Mouse (Mus musculus): ENCODE results near the gene Nono. TPM values are rescaled to one million over a fixed set of nuclear protein-coding genes. Genes with fewer than 3 reads are reported as not detected.

Nono gene
- polyA plus RNA-seq, 1 experiment from 2014 or later, result 236 TPM

Other genes with a start within 250 kb of the Nono start
- 41.2 and 42.5 TPM in 2 replicates for gene Snx12, start 206.8 kb upstream of the Nono start, polyA plus RNA-seq (2015; fragmentation: Nextera tagmentation; extraction: Ambion mirVana)
- gene Foxo4, start 174.8 kb upstream of the Nono start, polyA plus RNA-seq (2015; fragmentation: Nextera tagmentation; extraction: Ambion mirVana), result 1.4 and 1.7 TPM in 2 replicates
- not detected in 2 replicates for gene Gm614, start 165.3 kb upstream of the Nono start, polyA plus RNA-seq (2015; fragmentation: Nextera tagmentation; extraction: Ambion mirVana)
- 14.9 and 15.8 TPM in 2 replicates for gene Il2rg, start 161.1 kb upstream of the Nono start, polyA plus RNA-seq (2015; fragmentation: Nextera tagmentation; extraction: Ambion mirVana)
- not detected in 2 replicates for gene Gm20489, start 160.3 kb upstream of the Nono start, polyA plus RNA-seq (2015; fragmentation: Nextera tagmentation; extraction: Ambion mirVana)
- 19.9 and 21.6 TPM in 2 replicates for gene Med12, start 155.3 kb upstream of the Nono start, polyA plus RNA-seq (2015; fragmentation: Nextera tagmentation; extraction: Ambion mirVana)
- gene Nlgn3, start 130.2 kb upstream of the Nono start, polyA plus RNA-seq (2015; fragmentation: Nextera tagmentation; extraction: Ambion mirVana), result 2.0 and 2.5 TPM in 2 replicates
- 0.39 and 2.0 TPM in 2 replicates for gene Gjb1, start 52.9 kb upstream of the Nono start, polyA plus RNA-seq (2015; fragmentation: Nextera tagmentation; extraction: Ambion mirVana)
- gene Zmym3, start 8.5 kb upstream of the Nono start, polyA plus RNA-seq (2015; fragmentation: Nextera tagmentation; extraction: Ambion mirVana), result 26.9 and 29.8 TPM in 2 replicates
- 49.5 and 56.2 TPM in 2 replicates for gene Itgb1bp2, start 19.8 kb downstream of the Nono start, polyA plus RNA-seq (2015; fragmentation: Nextera tagmentation; extraction: Ambion mirVana)
- 6.5 and 7.1 TPM in 2 replicates for gene Taf1, start 103.4 kb downstream of the Nono start, polyA plus RNA-seq (2015; fragmentation: Nextera tagmentation; extraction: Ambion mirVana)
- gene Ogt, start 210.7 kb downstream of the Nono start, polyA plus RNA-seq (2015; fragmentation: Nextera tagmentation; extraction: Ambion mirVana), result 85.4 and 90.5 TPM in 2 replicates

All from heart, embryonic 13.5 days (tissue).